Mouse (Mus musculus) splenic B cell, adult 2 months (primary cell): Measurements from ENCODE around the gene Lingo2.

Source experiments
- DNase-seq: peaks from one replicate; pipeline ENCODE4 v3.0.0-alpha.2; 2011; ENCODE audit warnings: low read depth, low spot score
- H3K27me3 ChIP-seq: 2 replicates; pipeline ENCODE4 v1.6.1; 2012; ENCODE audit warnings: mild to moderate bottlenecking, low read length, moderate library complexity, mixed read lengths; ENCODE audit not compliant: control insufficient read depth, poor library complexity, insufficient read depth, severe bottlenecking
- H3K36me3 ChIP-seq: 2 replicates; pipeline ENCODE4 v1.6.1; 2012; ENCODE audit warnings: mild to moderate bottlenecking, low read length, moderate library complexity, mixed read lengths; ENCODE audit not compliant: control insufficient read depth, poor library complexity, insufficient read depth, severe bottlenecking

The Lingo2 gene

GRCm38 (mm10) chr4:36331741-36332140, 619.8 kb downstream of the Lingo2 start:
- H3K36me3 ChIP-seq: no peaks in the 10 kb centered on the region
- no peaks in the 10 kb centered on the region for H3K27me3 ChIP-seq
- DNase-seq: no peak

GRCm38 (mm10) chr4:36325603-36326002, 625.9 kb downstream of the Lingo2 start:
- no peak for DNase-seq
- Histone ChIP-seq H3K27me3 (no peaks in the 10 kb centered on the region), H3K36me3 (no peaks in the 10 kb centered on the region)

GRCm38 (mm10) chr4:36313067-36313466, 638.5 kb downstream of the Lingo2 start:
- no peaks in the 10 kb centered on the region for H3K36me3 ChIP-seq
- H3K27me3 ChIP-seq: no peaks in the 10 kb centered on the region
- DNase-seq: no peak

- no peak for DNase-seq
- Histone ChIP-seq H3K27me3 (no peaks in the 10 kb centered on the region), H3K36me3 (no peaks in the 10 kb centered on the region)
These were observed 640.1 kb downstream of the Lingo2 start for GRCm38 (mm10) chr4:36311431-36311830.

- no peak for DNase-seq
These were observed 646.3 kb downstream of the Lingo2 start for GRCm38 (mm10) chr4:36305228-36305627.

GRCm38 (mm10) chr4:36289701-36290053, 661.9 kb downstream of the Lingo2 start:
- Histone ChIP-seq H3K36me3 (no peaks in the 10 kb centered on the region), H3K27me3 (no peaks in the 10 kb centered on the region)
- no peak for DNase-seq

More at GRCm38 (mm10) chr4:36305228-36305627, 646.3 kb downstream of the Lingo2 start:
- H3K27me3 ChIP-seq: no peaks in the 10 kb centered on the region
- no peaks in the 10 kb centered on the region for H3K36me3 ChIP-seq

GRCm38 (mm10) chr4:36288813-36289700, 662.5 kb downstream of the Lingo2 start:
- DNase-seq: peak; percentile 20
- H3K36me3 ChIP-seq: no peaks in the 10 kb centered on the region
- H3K27me3 ChIP-seq: no peaks in the 10 kb centered on the region

GRCm38 (mm10) chr4:36262436-36263169, 688.9 kb downstream of the Lingo2 start:
- Histone ChIP-seq H3K27me3 (no peaks in the 10 kb centered on the region), H3K36me3 (no peaks in the 10 kb centered on the region)
- no peak for DNase-seq

GRCm38 (mm10) chr4:36186231-36186922, 765.2 kb downstream of the Lingo2 start:
- H3K36me3 ChIP-seq: no peaks in the 10 kb centered on the region
- no peaks in the 10 kb centered on the region for H3K27me3 ChIP-seq
- no peak for DNase-seq

GRCm38 (mm10) chr4:36183643-36184042, 767.9 kb downstream of the Lingo2 start:
- no peaks in the 10 kb centered on the region for H3K27me3 ChIP-seq
- no peaks in the 10 kb centered on the region for H3K36me3 ChIP-seq

GRCm38 (mm10) chr4:36170099-36170498, 781.4 kb downstream of the Lingo2 start:
- Histone ChIP-seq H3K27me3 (no peaks in the 10 kb centered on the region), H3K36me3 (no peaks in the 10 kb centered on the region)
- DNase-seq: peak; percentile 12

More at GRCm38 (mm10) chr4:36183643-36184042, 767.9 kb downstream of the Lingo2 start:
- peak; percentile 58 for DNase-seq

- H3K36me3 ChIP-seq: no peaks in the 10 kb centered on the region
- no peak for DNase-seq
- no peaks in the 10 kb centered on the region for H3K27me3 ChIP-seq
These were observed 820.2 kb downstream of the Lingo2 start for GRCm38 (mm10) chr4:36131341-36131740.

- Histone ChIP-seq H3K27me3 (no peaks in the 10 kb centered on the region), H3K36me3 (no peaks in the 10 kb centered on the region)
- DNase-seq: no peak
These were observed 856.1 kb downstream of the Lingo2 start for GRCm38 (mm10) chr4:36095482-36095881.

- H3K27me3 ChIP-seq: no peaks in the 10 kb centered on the region
- DNase-seq: no peak
- H3K36me3 ChIP-seq: no peaks in the 10 kb centered on the region
These were observed 870.3 kb downstream of the Lingo2 start for GRCm38 (mm10) chr4:36081095-36081852.
